Mouse (Mus musculus) liver, embryonic 11.5 days (tissue): ENCODE data around the gene Schip1. TPM values are rescaled to one million over a fixed set of nuclear protein-coding genes. Genes with fewer than 3 reads are reported as not detected.

Experiments
- ATAC-seq: fragments of 200-750 bp; cut with Nextera tagmentation; replicated peaks from 2 replicates; pipeline ENCODE4 v1.8.0; 2017; ENCODE audit warnings: moderate number of reproducible peaks, mild to moderate bottlenecking, moderate TSS enrichment, moderate library complexity; ENCODE audit not compliant: low FRiP score
- DNase-seq: peaks from one replicate; pipeline ENCODE4 v3.0.0-alpha.2; 2017; ENCODE audit warnings: low spot score
- H3K27ac ChIP-seq: fragments of 300-500 bp; sonication (generic); 2 replicates; pipeline ENCODE4 v1.5.1; 2014; ENCODE audit warnings: mild to moderate bottlenecking, low read depth, low read length, control low read depth
- H3K27me3 ChIP-seq: fragments of 300-500 bp; sonication (generic); replicated peaks from 2 replicates; pipeline ENCODE4 v1.6.1; 2014; ENCODE audit warnings: low read length, mixed read lengths; ENCODE audit not compliant: control insufficient read depth, insufficient read depth
- H3K36me3 ChIP-seq: fragments of 300-500 bp; sonication (generic); 2 replicates; pipeline ENCODE4 v1.6.1; 2014; ENCODE audit warnings: mild to moderate bottlenecking, low read length, moderate library complexity, mixed read lengths; ENCODE audit not compliant: control insufficient read depth, insufficient read depth
- H3K4me1 ChIP-seq: fragments of 300-500 bp; sonication (generic); replicated peaks from 2 replicates; pipeline ENCODE4 v1.6.1; 2014; ENCODE audit warnings: low read length, mixed read lengths; ENCODE audit not compliant: control insufficient read depth, insufficient read depth
- H3K4me2 ChIP-seq: fragments of 300-500 bp; sonication (generic); 2 replicates; pipeline ENCODE4 v1.6.1; 2014; ENCODE audit warnings: mild to moderate bottlenecking, control low read depth, moderate library complexity
- H3K4me3 ChIP-seq: fragments of 300-500 bp; sonication (generic); 2 replicates; pipeline ENCODE4 v1.5.1; 2014; ENCODE audit warnings: low read depth, low read length, control low read depth
- H3K9ac ChIP-seq: fragments of 300-500 bp; sonication (generic); 2 replicates; pipeline ENCODE4 v1.6.1; 2014; ENCODE audit warnings: low read depth, low read length, control low read depth
- H3K9me3 ChIP-seq: fragments of 300-500 bp; sonication (generic); 2 replicates; pipeline ENCODE4 v1.6.1; 2016; ENCODE audit warnings: low read length, inconsistent platforms, mixed read lengths; ENCODE audit not compliant: control insufficient read depth
- WGBS: fragments of 180-500 bp; shearing (Covaris S2); extraction: QIAGEN DNeasy Blood & Tissue Kit; methylation state at CpG from one replicate; pipeline ENCODE4 v1.1.7; 2014; 5-methylcytosine and 5-hydroxymethylcytosine counted together
- polyA plus RNA-seq: library from polyadenylated mRNA; unstranded; fragments of >200 nt; fragmentation: Nextera tagmentation; extraction: Ambion mirVana; gene quantifications from 2 replicates; pipeline ENCODE4 v1.2.1, GENCODE M21; 2014

The Schip1 gene
- polyA plus RNA-seq, 1 experiment from 2014 or later = 10.6 TPM

- no peaks in the 10 kb centered on the region for H3K27me3 ChIP-seq
- ATAC-seq (no peak), DNase-seq (no peak)
- no peak overlapping the region for H3K4me2 ChIP-seq
- no peak overlapping the region for H3K9ac ChIP-seq
- no peaks in the 10 kb centered on the region for H3K9me3 ChIP-seq
- 64% methylated on average over 10 of the region's 10 CpGs for WGBS
- no peaks in the 10 kb centered on the region; the same call in 1 of the 2 replicates for H3K4me1 ChIP-seq
- no peaks in the 10 kb centered on the region for H3K36me3 ChIP-seq
- no peak overlapping the region for H3K27ac ChIP-seq
- H3K4me3 ChIP-seq = no peak overlapping the region
Measured at GRCm38 (mm10) chr3:68575636-68576340, 511.2 kb downstream of the Schip1 start.

- Histone ChIP-seq H3K9me3 (no peaks in the 10 kb centered on the region), H3K9ac (no peak overlapping the region), H3K4me3 (no peak overlapping the region), H3K36me3 (no peaks in the 10 kb centered on the region), H3K27ac (no peak overlapping the region), H3K4me1 (no peaks in the 10 kb centered on the region; the same call in 1 of the 2 replicates), H3K27me3 (no peaks in the 10 kb centered on the region), H3K4me2 (no peak overlapping the region)
- 52% methylated on average over 7 of the region's 7 CpGs for WGBS
- ATAC-seq = no peak
- no peak for DNase-seq
Measured at GRCm38 (mm10) chr3:68576431-68576830, 511.8 kb downstream of the Schip1 start.

GRCm38 (mm10) chr3:68576948-68577347 is 512.3 kb downstream of the Schip1 start:
- no peak overlapping the region for H3K9ac ChIP-seq
- H3K27ac ChIP-seq = no peak overlapping the region
- no peaks in the 10 kb centered on the region for H3K27me3 ChIP-seq
- H3K4me1 ChIP-seq = no peaks in the 10 kb centered on the region; the same call in 1 of the 2 replicates
- no peaks in the 10 kb centered on the region for H3K36me3 ChIP-seq
- H3K9me3 ChIP-seq = no peaks in the 10 kb centered on the region
- no peak overlapping the region for H3K4me2 ChIP-seq
- H3K4me3 ChIP-seq = no peak overlapping the region
- no peak for ATAC-seq
- WGBS = 55% methylated on average over 5 of the region's 5 CpGs
- DNase-seq = no peak

- peaks cover 1% of the 10 kb centered on the region for H3K4me1 ChIP-seq
- no peaks in the 10 kb centered on the region for H3K27me3 ChIP-seq
- H3K4me3 ChIP-seq = no peak overlapping the region
- no peak overlapping the region for H3K27ac ChIP-seq
- no peak for ATAC-seq
- WGBS = 55% methylated on average over 13 of the region's 13 CpGs
- no peak overlapping the region for H3K9ac ChIP-seq
- no peak overlapping the region for H3K4me2 ChIP-seq
- H3K36me3 ChIP-seq = no peaks in the 10 kb centered on the region
- no peaks in the 10 kb centered on the region for H3K9me3 ChIP-seq
- no peak for DNase-seq
Measured at GRCm38 (mm10) chr3:68581591-68581990, 517.0 kb downstream of the Schip1 start.

- 71% methylated on average over 12 of the region's 12 CpGs for WGBS
- no peak overlapping the region for H3K4me3 ChIP-seq
- H3K4me2 ChIP-seq = peak overlapping the region; percentile 1; the same call in 1 of the 2 replicates
- no peaks in the 10 kb centered on the region for H3K9me3 ChIP-seq
- ATAC-seq (no peak), DNase-seq (no peak)
- no peaks in the 10 kb centered on the region for H3K36me3 ChIP-seq
- no peak overlapping the region for H3K27ac ChIP-seq
- H3K9ac ChIP-seq = no peak overlapping the region
- no peaks in the 10 kb centered on the region for H3K27me3 ChIP-seq
- peaks cover 5% of the 10 kb centered on the region for H3K4me1 ChIP-seq
Measured at GRCm38 (mm10) chr3:68582103-68582740, 517.6 kb downstream of the Schip1 start.

- Histone ChIP-seq H3K27ac (no peak overlapping the region), H3K27me3 (no peaks in the 10 kb centered on the region), H3K4me2 (peak overlapping the region; percentile 24; the same call in 1 of the 2 replicates), H3K4me3 (no peak overlapping the region), H3K9ac (no peak overlapping the region), H3K4me1 (peaks cover 5% of the 10 kb centered on the region), H3K9me3 (no peaks in the 10 kb centered on the region), H3K36me3 (no peaks in the 10 kb centered on the region)
- WGBS = 47% methylated on average over 14 of the region's 14 CpGs
- DNase-seq (no peak), ATAC-seq (no peak)
Measured at GRCm38 (mm10) chr3:68583031-68583693, 518.6 kb downstream of the Schip1 start.

- no peak for ATAC-seq
- no peak overlapping the region for H3K4me3 ChIP-seq
Measured at GRCm38 (mm10) chr3:68583771-68584511, 519.3 kb downstream of the Schip1 start.

GRCm38 (mm10) chr3:68585213-68585612 is 520.6 kb downstream of the Schip1 start:
- Histone ChIP-seq H3K9ac (no peak overlapping the region), H3K27me3 (no peaks in the 10 kb centered on the region), H3K27ac (no peak overlapping the region), H3K4me3 (no peak overlapping the region), H3K4me1 (peaks cover 5% of the 10 kb centered on the region), H3K9me3 (no peaks in the 10 kb centered on the region), H3K36me3 (no peaks in the 10 kb centered on the region), H3K4me2 (no peak overlapping the region)
- ATAC-seq (no peak), DNase-seq (no peak)
- WGBS = 79% methylated on average over 4 of the region's 4 CpGs

More at GRCm38 (mm10) chr3:68583771-68584511, 519.3 kb downstream of the Schip1 start:
- no peaks in the 10 kb centered on the region for H3K27me3 ChIP-seq
- H3K27ac ChIP-seq = no peak overlapping the region
- no peaks in the 10 kb centered on the region for H3K36me3 ChIP-seq
- no peak overlapping the region for H3K9ac ChIP-seq
- H3K4me2 ChIP-seq = no peak overlapping the region; the same call in 1 of the 2 replicates
- H3K9me3 ChIP-seq = no peaks in the 10 kb centered on the region
- DNase-seq = no peak
- WGBS = 63% methylated on average over 14 of the region's 14 CpGs
- peaks cover 5% of the 10 kb centered on the region for H3K4me1 ChIP-seq
